Mouse (Mus musculus): ENCODE measurements around the gene Plcz1.
A peak's percentile ranks its signal among the peaks of the same experiment; 100 is the strongest.

GRCm38 (mm10) chr6:140051476-140051875 lies 10.2 kb upstream of the Plcz1 start:
- TF ChIP-seq CTCF (IDR thresholded peaks at IDR 0.05) (no peak), EP300 (IDR thresholded peaks at IDR 0.05) (peak; percentile 47)
